Mouse (Mus musculus): ENCODE measurements at regions not wholly inside any gene's neighbourhood (a gene's known extent, or its start where the extent isn't known, plus 50 kb on each side); places are given as distances from the start of the nearest gene placed in this dataset.

GRCm38 (mm10) chr14:9338220-9338619 is 672.2 kb upstream of the 4930452B06Rik start:
- Histone ChIP-seq H3K27me3 (no peaks in the 10 kb centered on the region), H3K9me3 (no peaks in the 10 kb centered on the region), H3K4me2 (replicated peaks) (no peak overlapping the region), H3K27ac (no peak overlapping the region), H3K9ac (no peak overlapping the region), H3K4me3 (no peak overlapping the region), H3K36me3 (no peaks in the 10 kb centered on the region), H3K4me1 (no peaks in the 10 kb centered on the region)
- ATAC-seq (ENCODE audit: insufficient number of reproducible peaks, insufficient read depth, low FRiP score, low TSS enrichment), result no peak
- 59% methylated on average over 3 of the region's 3 CpGs for WGBS

DNA sequence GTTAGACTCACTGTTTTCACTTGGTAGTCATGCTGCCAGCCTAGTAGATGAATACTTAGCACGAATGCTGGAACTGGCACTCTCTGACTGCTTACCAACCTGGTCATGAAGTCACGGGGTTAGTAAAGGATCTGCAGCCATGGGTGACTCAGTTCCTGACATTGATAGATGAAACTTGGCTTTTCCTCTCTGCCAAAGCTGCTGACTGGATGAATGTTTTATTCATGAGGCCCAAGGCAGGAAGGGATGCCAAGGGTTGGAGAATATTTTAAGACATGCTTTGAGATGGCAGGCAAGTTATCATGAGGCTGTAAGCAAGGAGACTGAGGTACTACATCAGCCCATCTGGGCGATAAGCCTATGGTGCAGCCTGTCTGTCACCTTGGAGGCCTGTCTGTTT is 671.1 kb upstream of the 4930452B06Rik start:
- H3K9me3 ChIP-seq, result no peaks in the 10 kb centered on the region
- H3K27me3 ChIP-seq, result no peaks in the 10 kb centered on the region
- no peak overlapping the region for H3K9ac ChIP-seq
- 73% methylated on average over 3 of the region's 3 CpGs for WGBS
- H3K36me3 ChIP-seq, result no peaks in the 10 kb centered on the region
- no peak overlapping the region for H3K27ac ChIP-seq
- H3K4me2 ChIP-seq (replicated peaks), result no peak overlapping the region
- no peak for ATAC-seq (ENCODE audit: insufficient number of reproducible peaks, insufficient read depth, low FRiP score, low TSS enrichment)
- H3K4me3 ChIP-seq, result no peak overlapping the region
- H3K4me1 ChIP-seq, result no peaks in the 10 kb centered on the region

DNA sequence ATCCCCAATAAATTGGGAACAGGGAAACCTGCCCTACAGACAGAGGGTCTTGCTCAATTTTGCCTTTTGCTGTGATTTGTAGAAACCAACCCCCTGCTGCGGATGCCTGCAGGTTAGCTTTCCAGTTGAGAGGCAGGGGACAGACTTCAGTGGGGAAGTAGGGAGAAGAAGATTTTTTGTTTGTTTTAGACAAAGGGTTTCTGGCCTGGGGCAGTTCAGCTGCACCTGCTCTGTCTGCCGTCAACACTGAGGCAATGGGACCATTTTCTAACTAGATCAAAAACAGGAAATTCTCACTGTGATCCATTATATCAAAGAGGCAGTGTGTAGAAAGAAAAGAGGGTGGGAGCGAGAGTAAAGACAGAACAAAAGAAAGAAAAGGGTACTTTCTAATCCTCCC is 665.6 kb upstream of the 4930452B06Rik start:
- ATAC-seq (ENCODE audit: insufficient number of reproducible peaks, insufficient read depth, low FRiP score, low TSS enrichment), result no peak
- WGBS, result 23% methylated on average over 3 of the region's 3 CpGs
- Histone ChIP-seq H3K4me3 (no peak overlapping the region), H3K4me2 (replicated peaks) (no peak overlapping the region), H3K36me3 (no peaks in the 10 kb centered on the region), H3K4me1 (no peaks in the 10 kb centered on the region), H3K27ac (no peak overlapping the region), H3K9ac (no peak overlapping the region), H3K27me3 (no peaks in the 10 kb centered on the region), H3K9me3 (no peaks in the 10 kb centered on the region)

GRCm38 (mm10) chr14:9330767-9331166 is 664.7 kb upstream of the 4930452B06Rik start:
- Histone ChIP-seq H3K4me2 (replicated peaks) (no peak overlapping the region), H3K9ac (no peak overlapping the region), H3K4me3 (no peak overlapping the region), H3K27me3 (no peaks in the 10 kb centered on the region), H3K9me3 (no peaks in the 10 kb centered on the region), H3K4me1 (no peaks in the 10 kb centered on the region), H3K36me3 (no peaks in the 10 kb centered on the region), H3K27ac (no peak overlapping the region)
- ATAC-seq (ENCODE audit: insufficient number of reproducible peaks, insufficient read depth, low FRiP score, low TSS enrichment), result no peak

- Histone ChIP-seq H3K9me3 (no peaks in the 10 kb centered on the region), H3K36me3 (no peaks in the 10 kb centered on the region), H3K9ac (no peak overlapping the region), H3K4me1 (no peaks in the 10 kb centered on the region), H3K27me3 (no peaks in the 10 kb centered on the region), H3K27ac (no peak overlapping the region), H3K4me3 (no peak overlapping the region), H3K4me2 (replicated peaks) (no peak overlapping the region)
- WGBS, result 82% methylated on average over 12 of the region's 12 CpGs
- ATAC-seq (ENCODE audit: insufficient number of reproducible peaks, insufficient read depth, low FRiP score, low TSS enrichment), result no peak
These were observed 663.9 kb upstream of the 4930452B06Rik start for GRCm38 (mm10) chr14:9329839-9330485.

GRCm38 (mm10) chr14:9327344-9327743 is 661.3 kb upstream of the 4930452B06Rik start:
- WGBS, result 71% methylated on average over 1 of the region's 1 CpGs

GRCm38 (mm10) chr14:9319842-9320241 is 653.8 kb upstream of the 4930452B06Rik start:
- no peak overlapping the region for H3K27ac ChIP-seq
- no peak overlapping the region for H3K4me3 ChIP-seq
- no peak overlapping the region for H3K4me2 ChIP-seq (replicated peaks)
- H3K4me1 ChIP-seq, result no peaks in the 10 kb centered on the region
- ATAC-seq (ENCODE audit: insufficient number of reproducible peaks, insufficient read depth, low FRiP score, low TSS enrichment), result no peak
- no peaks in the 10 kb centered on the region for H3K9me3 ChIP-seq
- H3K27me3 ChIP-seq, result no peaks in the 10 kb centered on the region
- H3K36me3 ChIP-seq, result no peaks in the 10 kb centered on the region
- no peak overlapping the region for H3K9ac ChIP-seq
- 55% methylated on average over 4 of the region's 4 CpGs for WGBS

More at GRCm38 (mm10) chr14:9327344-9327743, 661.3 kb upstream of the 4930452B06Rik start:
- no peak overlapping the region for H3K4me2 ChIP-seq (replicated peaks)
- H3K36me3 ChIP-seq, result no peaks in the 10 kb centered on the region
- H3K4me3 ChIP-seq, result no peak overlapping the region
- no peak overlapping the region for H3K27ac ChIP-seq
- no peaks in the 10 kb centered on the region for H3K9me3 ChIP-seq
- H3K27me3 ChIP-seq, result no peaks in the 10 kb centered on the region
- no peak overlapping the region for H3K9ac ChIP-seq
- H3K4me1 ChIP-seq, result no peaks in the 10 kb centered on the region
- no peak for ATAC-seq (ENCODE audit: insufficient number of reproducible peaks, insufficient read depth, low FRiP score, low TSS enrichment)

DNA sequence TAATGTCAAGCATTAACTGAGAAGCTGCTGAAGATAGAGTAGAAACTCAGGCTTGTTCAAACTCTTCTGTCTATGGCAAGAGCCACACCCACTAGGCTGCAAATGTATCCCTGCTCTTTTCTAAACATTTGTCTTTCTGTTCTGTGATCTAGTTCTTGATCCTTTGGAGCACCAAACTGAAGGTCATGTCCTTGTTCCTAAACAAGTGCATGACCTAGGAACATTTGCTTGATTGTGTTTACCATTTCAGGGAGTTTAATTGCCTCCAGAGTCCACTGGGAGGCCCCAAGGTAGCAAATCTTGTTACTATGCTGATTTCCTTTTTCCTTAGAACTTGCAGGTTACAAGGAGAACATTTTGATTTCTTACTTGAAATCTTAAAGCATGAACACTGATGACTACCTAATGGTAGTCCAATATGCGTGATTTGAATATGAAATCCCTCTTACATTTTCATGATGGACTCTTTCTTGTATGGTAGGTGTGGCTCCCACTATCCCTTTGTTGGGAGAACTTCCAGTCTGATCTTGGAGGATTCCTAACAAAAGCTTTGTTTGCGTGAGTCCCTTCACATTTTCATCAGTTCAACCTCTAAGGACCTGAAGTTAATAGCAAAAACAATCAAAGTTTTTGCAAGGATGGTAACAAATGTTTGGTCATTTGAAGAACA is 652.9 kb upstream of the 4930452B06Rik start:
- H3K4me2 ChIP-seq (replicated peaks), result no peak overlapping the region
- no peaks in the 10 kb centered on the region for H3K27me3 ChIP-seq
- H3K36me3 ChIP-seq, result no peaks in the 10 kb centered on the region
- H3K4me3 ChIP-seq, result no peak overlapping the region
- H3K9me3 ChIP-seq, result no peaks in the 10 kb centered on the region
- no peak overlapping the region for H3K27ac ChIP-seq
- no peaks in the 10 kb centered on the region for H3K4me1 ChIP-seq
- no peak overlapping the region for H3K9ac ChIP-seq
- ATAC-seq (ENCODE audit: insufficient number of reproducible peaks, insufficient read depth, low FRiP score, low TSS enrichment), result no peak
- WGBS, result 87% methylated on average over 2 of the region's 2 CpGs

- Histone ChIP-seq H3K36me3 (no peaks in the 10 kb centered on the region), H3K27ac (no peak overlapping the region), H3K9ac (no peak overlapping the region), H3K4me2 (replicated peaks) (no peak overlapping the region), H3K4me3 (no peak overlapping the region), H3K9me3 (no peaks in the 10 kb centered on the region), H3K27me3 (no peaks in the 10 kb centered on the region), H3K4me1 (no peaks in the 10 kb centered on the region)
- 34% methylated on average over 3 of the region's 3 CpGs for WGBS
- ATAC-seq (ENCODE audit: insufficient number of reproducible peaks, insufficient read depth, low FRiP score, low TSS enrichment), result no peak
These were observed 649.2 kb upstream of the 4930452B06Rik start for GRCm38 (mm10) chr14:9315224-9315623.

DNA sequence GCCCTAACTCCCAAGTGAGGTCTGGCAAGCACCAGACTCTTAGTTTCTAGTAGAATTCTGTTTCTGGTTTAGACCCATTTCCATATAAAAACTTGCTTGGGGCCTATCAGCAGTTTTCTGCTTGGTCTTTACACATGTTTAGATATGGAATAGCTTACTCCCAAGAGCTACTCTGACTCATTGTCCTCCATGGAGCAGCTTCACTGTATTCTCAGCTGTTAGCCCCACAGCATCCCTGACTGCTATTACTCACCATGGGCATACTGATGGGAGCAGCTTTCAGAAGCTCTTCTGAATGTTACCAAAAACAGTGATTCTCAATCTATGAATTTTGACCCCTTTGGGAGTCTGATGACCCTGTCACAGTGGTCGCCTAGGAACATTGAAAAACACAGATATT is 630.1 kb upstream of the 4930452B06Rik start:
- no peak for ATAC-seq (ENCODE audit: insufficient number of reproducible peaks, insufficient read depth, low FRiP score, low TSS enrichment)
- Histone ChIP-seq H3K36me3 (no peaks in the 10 kb centered on the region), H3K27ac (no peak overlapping the region), H3K9me3 (no peaks in the 10 kb centered on the region), H3K4me3 (no peak overlapping the region), H3K4me1 (no peaks in the 10 kb centered on the region), H3K4me2 (replicated peaks) (no peak overlapping the region), H3K27me3 (no peaks in the 10 kb centered on the region), H3K9ac (no peak overlapping the region)
- WGBS, result 70% methylated on average over 1 of the region's 1 CpGs

GRCm38 (mm10) chr14:9294555-9294954 is 628.5 kb upstream of the 4930452B06Rik start:
- Histone ChIP-seq H3K36me3 (no peaks in the 10 kb centered on the region), H3K4me2 (replicated peaks) (no peak overlapping the region), H3K27me3 (no peaks in the 10 kb centered on the region), H3K4me1 (no peaks in the 10 kb centered on the region), H3K9me3 (no peaks in the 10 kb centered on the region), H3K9ac (no peak overlapping the region), H3K27ac (no peak overlapping the region), H3K4me3 (no peak overlapping the region)
- WGBS, result 67% methylated on average over 2 of the region's 2 CpGs
- ATAC-seq (ENCODE audit: insufficient number of reproducible peaks, insufficient read depth, low FRiP score, low TSS enrichment), result no peak

DNA sequence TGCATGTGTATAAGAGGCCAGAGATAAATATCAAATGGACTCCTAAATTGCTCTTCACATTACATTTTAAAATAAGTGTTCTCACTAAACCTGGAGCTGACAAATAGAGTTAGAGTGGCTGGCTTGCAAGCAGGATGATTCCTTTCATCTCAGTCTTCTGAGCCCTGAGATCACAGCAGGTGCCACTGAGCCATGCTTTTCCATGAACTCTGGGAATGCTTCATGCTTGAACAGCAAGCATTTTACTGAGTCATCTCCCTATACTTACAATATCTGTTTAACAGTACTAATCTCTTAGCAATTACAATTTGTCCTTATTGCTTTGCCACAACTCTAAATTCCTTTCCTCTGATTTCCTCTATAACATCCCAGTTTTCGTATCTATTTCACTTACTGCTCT is 622.1 kb upstream of the 4930452B06Rik start:
- H3K9me3 ChIP-seq, result no peaks in the 10 kb centered on the region
- no peak for ATAC-seq (ENCODE audit: insufficient number of reproducible peaks, insufficient read depth, low FRiP score, low TSS enrichment)
- no peak overlapping the region for H3K9ac ChIP-seq
- no peaks in the 10 kb centered on the region for H3K4me1 ChIP-seq
- no peaks in the 10 kb centered on the region for H3K27me3 ChIP-seq
- H3K36me3 ChIP-seq, result no peaks in the 10 kb centered on the region
- H3K4me2 ChIP-seq (replicated peaks), result no peak overlapping the region
- H3K4me3 ChIP-seq, result no peak overlapping the region
- WGBS, result 86% methylated on average over 1 of the region's 1 CpGs
- H3K27ac ChIP-seq, result no peak overlapping the region

Data from embryonic facial prominence, embryonic 12.5 days (tissue).